Mouse (Mus musculus) heart, adult 11 months (tissue): ENCODE results near the gene Bcar1.

Experiments used
- DNase-seq: peaks from one replicate; pipeline ENCODE4 v3.0.0; 2022

The Bcar1 gene

DNA sequence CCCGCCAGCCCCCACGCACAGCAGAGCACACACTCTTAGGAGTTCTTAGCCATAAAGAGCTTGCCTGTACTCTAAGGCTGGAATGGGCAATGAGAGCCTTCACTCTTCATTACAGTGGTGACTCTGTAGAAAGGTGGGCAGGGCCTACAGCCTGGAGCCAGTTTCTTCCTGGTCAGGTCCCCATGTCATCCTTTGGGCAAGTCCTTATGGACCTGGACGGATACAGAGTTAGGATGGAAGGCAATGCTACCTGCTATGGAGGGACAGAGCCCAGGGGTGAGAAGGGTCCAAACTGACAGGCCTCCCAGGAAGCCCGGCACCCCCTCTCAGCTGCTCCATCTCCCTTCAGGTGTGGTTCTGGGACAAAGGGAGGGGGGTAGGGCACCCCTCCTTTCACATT lies 7.8 kb downstream of the Bcar1 start:
- DNase-seq, result peak; percentile 92

DNA sequence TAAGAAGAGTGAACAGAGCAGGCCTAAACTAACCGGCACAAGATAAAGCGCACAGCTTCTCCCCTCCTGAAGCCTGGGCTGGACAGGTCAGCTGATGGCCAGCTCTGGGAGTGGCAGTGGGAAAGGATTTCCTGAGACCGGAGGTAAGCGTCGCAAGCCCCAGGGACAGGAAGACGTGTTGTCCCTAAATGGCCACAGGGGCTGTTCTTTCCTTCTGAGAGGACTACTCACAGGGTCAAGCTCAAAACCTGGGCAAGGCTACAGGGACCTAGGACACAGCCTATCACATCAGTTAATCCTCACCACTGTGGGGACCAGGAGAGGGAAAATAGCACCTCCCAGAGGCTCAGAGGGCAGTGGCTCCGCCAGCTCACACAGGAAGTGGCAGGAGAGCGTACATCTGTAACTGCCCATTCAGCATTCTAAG lies 8.3 kb downstream of the Bcar1 start:
- DNase-seq, result peak; percentile 99

DNA sequence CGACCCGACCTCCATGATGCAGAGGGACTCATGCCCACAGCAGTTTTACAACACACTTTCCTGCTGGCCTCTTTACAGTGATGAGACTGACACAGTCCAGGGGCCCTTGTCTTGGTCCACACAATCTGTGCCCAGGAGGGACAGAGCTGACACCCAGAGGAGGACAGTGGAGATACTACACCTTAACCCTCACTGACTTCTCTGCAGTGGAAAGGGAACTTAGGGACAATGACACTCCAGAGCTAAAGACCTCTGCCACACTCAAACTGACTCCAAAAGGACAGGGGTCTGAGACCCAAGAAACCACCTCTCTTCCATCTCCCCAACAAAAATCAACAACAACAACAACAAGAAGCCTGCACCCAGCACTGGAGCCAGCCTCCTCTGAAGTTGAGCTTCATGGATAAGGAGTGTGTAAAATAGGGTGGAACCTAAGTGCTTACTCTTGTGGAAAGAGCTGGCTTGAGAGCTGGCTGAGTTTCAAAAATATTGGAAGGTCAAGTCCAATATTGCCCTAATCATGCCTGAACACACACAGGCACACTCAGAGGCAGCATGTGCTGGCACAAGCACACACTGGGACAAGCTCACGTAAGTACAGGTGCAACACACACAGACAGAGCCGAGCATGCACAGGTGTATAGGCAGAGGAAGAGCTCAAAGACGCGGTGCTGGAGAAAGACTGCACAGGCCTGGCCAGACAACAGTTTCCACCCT lies 9.2 kb downstream of the Bcar1 start:
- peak; percentile 93 for DNase-seq

DNA sequence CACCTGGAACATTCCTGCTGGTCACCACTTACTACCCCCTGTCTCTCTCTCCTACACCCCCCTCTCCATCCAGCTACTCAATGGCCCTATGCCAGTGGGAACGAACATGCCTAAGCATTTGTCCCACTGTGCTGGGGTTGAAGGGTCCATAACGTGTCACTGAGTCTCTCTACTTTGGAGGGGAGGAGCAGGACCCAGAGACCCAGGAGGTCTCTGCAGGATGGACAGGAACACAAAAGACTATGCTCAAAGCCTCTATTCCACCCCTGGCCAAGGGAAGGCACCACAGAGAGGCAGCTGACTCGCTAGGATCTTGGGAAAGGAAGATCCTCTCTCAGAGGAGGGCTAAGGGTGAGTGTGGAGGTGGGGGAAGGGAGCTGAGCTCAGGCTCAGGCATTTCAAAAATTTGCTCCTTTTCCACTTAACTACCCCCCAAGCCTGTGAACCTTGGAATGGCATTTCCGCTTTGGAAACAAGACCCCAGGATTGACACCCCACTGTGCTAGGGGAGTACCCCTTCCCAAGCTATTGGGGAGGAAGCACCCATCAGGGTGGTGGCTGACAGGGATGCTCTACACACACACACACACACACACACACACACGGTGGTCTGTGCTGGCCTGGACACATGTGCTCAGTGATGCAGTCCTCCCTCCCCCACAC lies 9.9 kb downstream of the Bcar1 start:
- DNase-seq, result peak; percentile 92

DNA sequence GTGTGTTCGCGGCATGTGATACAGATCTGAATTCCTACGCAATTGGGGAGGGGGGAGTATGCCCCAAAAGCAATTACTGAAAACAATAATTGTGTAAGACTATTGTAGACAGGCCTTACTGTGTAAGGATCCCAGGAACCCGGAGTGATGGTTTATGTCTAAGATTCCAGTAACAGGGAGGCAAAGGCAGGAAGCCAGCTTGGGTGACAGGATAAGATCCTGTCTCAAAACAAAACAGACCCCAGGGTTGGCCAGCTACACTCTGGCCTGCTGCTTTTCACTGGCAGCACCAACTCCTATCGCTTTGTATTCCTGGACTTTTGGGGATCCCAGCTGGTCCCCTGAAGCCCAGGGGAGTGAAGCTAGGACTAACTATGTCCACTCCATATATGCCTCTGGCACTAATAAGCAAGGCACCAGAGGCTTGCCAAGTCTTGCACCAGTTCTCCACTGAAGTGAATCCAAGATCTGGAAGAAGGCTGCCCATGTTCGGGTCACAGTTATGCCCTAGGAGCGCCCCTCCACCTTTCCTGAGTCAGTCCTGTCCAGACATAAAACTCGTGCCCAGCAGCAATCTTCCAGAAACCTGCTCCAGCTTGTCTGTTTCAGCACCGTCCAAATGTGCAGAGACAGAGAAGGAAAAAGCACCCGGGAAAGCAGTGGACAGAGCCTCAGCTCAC lies 11.1 kb downstream of the Bcar1 start:
- no peak for DNase-seq

DNA sequence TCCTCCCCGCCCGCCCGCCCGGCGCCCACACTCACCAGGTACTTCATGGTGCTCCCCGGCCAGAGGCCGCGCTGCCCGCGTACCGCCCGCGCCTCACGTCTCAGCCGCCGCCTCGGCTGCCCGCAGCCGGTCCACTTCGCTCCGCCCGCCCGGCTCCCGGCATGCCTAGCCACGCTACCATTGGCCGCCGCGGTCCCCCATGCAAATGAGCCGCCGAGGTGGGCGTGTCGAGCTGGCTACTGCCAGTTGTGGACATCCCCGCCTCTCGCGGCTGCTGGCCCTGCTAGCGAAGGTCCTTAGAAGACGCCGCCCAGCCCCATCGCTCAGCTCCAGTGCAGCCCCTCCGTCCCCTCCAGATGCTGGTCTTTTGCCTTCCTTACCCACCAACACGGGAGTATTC lies 11.6 kb downstream of the Bcar1 start:
- DNase-seq, result peak; percentile 100

DNA sequence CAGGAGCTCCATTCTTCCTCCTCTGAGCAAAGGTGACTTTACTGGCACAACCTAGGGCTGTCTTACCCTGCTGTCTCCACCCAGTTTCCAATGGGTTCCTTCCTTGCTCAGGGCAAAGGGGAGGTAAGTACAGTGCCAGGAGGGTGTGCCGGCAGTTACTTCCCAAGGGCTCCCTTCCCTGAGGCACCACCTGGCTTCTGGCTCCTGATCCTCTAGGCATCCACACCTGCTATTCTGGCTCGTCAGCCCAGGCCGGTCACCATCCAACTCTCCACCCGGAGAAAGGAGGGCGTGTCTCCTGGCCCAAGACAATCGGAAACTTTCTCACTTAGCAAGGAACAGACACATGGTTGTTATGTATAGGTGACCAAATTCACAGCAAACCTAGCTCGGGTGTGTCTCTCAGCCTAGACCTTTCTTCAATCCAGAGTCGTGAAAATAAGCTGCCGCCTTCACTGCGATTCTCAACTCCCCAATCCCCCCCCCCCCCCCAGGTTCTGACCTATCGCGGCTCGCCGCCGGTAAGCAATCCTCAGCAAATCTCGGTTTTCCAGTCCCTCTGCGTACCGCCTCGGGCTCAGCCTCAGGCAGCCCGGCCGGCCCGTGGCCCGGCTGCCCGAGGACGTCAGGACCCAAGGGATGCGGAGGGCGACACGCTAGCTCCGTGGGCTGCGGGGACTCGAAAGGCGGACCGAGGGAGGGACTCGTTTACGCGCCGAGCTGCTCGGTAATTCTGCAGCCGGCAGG lies 12.2 kb downstream of the Bcar1 start:
- peak; percentile 97 for DNase-seq

DNA sequence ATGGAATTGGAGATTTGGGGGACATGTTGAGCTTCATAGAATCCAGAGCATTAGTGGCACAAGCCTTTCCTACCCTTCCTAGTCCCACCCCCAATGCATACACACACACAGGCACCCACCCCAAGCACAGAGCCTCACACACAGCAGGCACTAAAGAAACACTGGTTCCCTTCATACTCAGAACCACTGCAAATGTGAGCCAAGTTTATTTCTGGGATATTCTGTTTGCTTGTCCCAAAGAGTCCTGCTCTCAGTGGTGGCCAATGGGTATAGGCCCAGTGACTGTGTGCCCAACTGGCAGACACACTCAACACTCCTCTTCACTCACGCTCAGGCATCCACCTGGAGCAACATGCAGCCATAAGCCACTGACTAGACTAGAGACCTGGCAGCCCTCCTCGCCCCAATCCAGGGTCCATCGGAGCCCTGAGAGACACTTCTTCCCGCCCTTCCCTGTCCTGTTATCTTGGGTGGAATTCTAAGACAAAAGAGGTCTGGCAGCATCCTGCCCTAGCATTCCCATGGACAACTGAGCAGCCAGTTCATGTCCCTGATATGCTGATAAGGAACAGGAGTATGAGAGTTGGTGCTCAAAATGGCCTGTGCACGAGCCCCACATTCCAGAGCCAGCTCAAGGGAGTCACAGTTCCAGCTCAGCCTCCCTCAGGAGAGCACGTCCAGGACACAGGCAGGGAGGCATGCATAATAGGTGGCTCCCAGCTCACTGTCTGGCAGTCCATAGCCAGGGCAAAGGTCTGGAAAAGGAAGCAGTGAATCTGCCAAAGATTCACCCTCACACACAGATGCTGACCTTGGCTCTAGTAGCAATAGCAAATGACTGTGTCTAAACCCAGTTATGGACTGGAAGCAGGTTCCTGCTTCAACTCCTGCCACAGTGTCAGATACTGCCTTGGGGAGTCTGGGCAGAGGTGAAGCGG lies 14.1 kb downstream of the Bcar1 start:
- DNase-seq, result peak; percentile 97

DNA sequence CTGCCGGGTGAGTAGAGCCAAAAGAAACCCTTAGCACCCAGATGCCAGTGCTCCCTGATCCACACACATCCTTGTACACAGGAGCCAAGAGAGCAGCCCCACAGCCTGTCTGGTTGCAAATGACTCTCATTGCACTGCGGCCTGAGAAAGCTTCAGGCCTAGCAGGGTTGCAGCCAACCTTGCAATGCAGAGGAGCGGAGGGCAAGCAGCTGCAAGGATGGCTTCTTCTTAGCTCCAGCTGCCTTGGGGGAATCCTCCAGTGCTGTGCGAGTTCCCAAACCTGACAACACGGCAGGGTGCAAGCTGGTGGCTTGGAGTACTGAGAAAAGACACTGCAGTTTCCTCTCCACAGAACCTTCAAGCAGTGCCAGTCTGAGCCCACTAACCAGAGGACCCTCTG lies 15.1 kb downstream of the Bcar1 start:
- peak; percentile 88 for DNase-seq

DNA sequence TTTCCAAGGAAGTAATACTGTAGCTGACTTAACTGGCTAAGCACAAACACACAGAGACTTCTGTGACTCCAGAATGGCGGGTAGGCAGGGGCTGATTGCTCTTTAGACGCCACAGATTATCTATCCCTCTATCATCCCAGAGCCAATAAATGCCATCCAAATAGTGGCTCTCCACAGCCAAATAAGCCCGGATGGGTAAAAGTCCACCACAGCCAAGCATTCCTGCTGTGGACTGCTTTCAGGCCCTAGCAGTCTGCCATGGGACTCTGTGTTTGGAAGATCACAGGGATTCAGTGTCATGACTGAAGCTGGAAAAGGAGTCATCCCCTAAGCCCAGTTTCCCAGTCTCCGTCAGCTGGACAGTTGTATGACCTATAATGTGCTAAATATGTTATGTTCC lies 16.1 kb downstream of the Bcar1 start:
- peak; percentile 83 for DNase-seq

DNA sequence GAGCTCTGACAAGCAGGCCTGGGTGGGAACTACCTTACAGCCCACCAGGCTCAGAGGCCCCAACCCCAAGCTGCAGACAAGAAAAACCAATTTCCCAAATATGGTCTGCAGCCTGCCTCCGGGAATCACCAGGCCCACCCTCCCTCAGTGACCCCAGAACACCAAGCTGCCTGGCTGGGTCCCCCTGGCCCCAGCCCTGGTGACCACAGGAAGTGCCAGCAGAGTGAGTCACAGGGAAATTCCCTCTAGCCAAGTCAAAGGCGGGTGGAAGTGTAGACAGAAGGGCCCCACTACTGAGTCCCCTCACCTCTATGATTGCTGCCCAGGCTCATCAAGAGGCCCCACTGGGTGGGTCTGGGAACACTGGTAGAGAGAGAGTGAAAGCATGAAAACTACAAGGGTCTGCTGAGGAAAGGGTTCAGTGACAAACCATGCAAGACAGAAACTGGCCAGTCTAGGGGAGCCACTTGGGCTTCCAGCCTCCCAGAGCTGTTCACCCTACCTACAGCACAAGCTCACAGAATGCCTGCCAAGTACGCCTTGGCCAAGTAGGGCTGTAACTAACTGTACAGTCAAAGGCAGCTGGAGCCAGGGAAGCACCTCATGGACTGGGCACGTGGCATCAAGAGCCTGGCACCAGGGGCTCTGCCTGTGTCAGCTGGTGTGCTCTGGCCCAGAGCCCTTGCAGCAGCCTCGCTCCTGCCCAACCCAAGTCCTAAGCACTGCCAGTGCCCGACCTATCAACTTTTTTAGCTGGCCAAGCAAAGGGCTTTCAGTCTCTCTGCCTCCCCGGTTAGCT lies 17.3 kb downstream of the Bcar1 start:
- DNase-seq, result peak; percentile 99

DNA sequence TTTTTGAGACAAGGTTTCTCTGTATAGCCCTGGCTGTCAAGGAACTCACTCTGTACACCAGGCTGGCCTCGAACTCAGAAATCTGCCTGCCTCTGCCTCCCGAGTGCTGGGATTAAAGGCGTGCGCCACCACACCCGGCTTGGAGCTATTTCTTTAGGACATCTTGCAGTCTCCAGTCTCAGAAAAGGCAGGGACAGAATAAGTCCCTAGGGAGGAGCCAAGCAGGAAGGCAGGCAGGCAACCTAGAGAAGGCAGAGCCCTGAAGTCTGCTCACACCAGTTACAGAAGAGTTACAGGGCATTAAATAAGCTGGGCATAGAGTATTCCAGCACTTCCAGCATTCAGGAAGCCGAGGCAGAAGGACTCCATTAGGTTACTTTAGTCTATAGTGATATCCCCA lies 18.3 kb downstream of the Bcar1 start:
- peak; percentile 92 for DNase-seq

DNA sequence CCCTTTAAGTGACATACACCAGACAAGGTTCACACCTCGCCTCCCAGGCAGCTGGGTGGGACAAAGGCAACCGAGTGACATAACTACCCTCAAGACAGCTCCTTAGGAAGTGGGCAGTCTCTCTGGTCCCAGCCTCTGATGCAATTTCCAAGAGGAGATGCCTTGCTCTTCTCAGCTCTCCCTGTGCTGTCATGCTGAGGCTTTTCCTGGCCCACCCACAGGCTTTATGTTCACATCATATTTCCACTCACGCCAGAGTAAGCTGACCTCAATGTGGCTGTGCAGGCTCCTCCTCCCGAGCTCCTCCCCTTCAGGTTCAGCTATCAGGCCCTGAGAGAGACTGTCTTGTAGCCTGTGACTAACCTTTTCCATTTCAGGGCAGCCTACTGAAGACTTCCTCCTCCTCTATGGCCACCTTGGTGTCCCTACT lies 23.5 kb downstream of the Bcar1 start:
- peak; percentile 85 for DNase-seq

DNA sequence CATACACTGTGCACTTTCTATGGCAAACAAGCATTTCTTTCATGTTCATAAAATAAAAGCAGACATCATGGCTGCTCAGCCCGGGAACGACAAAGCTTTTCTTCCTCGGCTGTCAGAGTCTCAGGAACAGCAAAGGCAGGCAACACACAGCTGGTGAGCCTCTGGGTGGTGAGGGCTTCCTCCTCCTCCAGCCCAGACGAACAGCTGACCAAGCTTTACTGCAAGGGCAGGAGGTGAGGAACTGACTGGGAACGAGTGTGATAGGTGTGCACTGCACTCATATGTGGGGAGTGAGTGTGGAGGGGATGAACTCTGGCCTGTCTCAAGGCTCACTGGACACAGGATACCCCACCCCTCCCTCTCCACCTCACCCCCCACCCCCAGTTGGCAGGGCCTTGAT lies 24.7 kb downstream of the Bcar1 start:
- DNase-seq, result no peak

DNA sequence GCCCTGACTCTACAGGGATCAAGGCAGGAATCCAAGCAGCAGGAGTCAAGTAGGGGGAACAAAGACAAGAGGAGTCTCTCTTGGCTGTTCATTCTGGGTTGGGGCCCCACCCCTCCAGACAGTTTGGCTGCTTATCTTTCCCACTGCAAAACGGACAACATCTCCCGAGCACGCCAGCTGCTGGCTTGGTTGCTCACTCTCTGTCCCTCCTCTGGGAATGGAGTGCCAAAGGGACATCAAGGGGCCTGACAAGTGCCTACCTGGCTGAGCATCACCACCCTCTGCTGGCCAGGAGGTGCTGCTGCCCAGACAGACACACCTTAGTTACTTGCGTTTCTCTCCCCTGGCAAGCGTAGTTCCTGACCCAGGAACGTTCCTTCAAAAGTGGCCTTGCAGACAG lies 25.7 kb downstream of the Bcar1 start:
- peak; percentile 96 for DNase-seq

DNA sequence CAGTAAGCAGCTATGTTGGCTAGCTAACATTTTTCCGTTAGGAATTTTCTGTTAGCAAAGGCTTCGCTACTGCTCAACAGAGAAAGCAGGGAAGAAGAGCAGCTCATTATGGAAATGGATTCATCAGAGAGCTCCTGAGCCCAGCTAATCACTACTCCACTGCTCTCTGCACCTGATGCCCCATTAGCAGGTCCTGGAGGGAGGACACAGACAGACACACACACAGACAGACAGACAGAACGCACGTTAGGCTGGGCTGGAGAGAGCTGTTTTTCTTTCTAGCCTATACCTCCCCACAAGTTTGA lies 26.2 kb downstream of the Bcar1 start:
- no peak for DNase-seq

DNA sequence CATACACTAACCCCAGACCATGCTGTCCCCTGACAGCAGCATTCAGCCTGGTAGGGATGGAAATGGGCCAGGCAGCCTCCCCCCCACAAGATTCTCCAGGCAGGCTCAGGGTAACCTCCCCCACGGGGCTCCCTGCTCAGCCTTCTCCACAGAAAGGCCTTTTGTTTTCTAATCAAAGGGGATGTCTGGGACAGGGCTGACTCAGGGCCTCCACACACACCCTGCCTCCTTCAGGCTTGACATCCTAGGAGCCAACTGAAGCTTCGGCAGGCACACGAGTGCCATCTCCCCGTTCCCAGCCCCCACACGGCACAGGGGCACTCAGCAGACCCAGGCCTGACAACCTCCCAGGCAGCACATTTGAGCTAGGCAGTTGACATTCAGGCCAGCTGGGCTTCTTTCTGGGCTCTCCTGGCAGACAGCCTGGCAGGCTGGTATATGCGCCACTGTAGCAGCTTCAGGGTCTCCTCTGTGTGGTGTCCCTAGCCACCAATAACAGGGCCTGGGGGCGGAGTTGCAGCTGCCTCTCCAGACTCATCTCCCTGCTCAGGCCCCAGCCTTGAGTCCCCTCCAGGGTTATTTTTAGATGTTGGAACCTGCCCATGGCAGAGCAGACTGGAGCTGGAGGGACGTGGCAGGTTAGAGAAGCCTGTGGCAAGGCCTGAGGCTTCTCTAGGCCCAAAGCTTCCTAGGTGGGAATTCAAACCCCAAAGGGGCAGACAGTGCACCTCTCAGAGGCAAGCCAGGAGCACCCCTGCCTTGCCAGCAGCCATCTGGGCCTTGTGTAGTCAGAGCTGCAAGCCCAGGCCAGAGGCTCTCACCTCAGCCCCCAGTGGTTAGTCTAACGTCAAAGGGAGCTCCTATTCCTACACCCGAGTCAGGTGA lies 26.8 kb downstream of the Bcar1 start:
- peak; percentile 98 for DNase-seq

DNA sequence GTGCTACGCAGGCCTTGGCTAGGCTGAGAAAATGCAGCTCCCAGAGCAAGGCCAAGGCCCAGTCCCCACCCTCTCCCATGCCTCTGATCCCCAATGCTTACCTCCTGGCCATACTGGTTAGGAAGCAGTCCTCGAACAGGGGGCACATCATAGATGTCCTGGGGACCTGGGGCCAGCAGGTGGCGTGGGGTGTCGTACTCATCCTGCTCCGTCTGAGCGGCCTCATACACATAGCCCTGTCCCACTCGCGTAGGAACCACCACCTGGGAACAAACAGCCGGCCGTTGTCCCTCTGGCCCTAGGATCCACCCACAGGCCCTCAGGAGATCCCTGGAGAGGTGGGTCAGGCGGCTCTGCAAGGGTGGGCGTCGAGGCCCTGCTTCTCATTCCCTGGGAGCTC lies 28.1 kb downstream of the Bcar1 start:
- peak; percentile 90 for DNase-seq

DNA sequence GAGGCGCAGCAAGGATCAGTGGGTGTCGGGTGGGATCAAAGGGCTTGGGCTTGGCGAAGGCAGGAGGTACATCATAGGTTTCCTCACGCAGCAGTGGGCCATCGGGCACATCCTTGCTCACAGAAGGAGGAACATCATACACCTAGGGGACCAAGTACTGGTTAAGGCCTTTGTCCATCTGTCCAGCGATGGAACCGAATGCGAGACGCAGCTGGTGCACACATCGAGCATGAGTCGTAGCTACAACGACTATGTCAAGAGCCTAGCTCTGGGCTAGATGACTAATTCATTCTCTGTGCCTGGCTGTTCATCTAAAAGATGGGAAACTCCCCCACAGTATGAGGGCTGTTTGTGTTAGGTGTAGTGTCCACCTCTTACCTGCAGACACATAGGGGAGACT lies 29.3 kb downstream of the Bcar1 start:
- DNase-seq, result no peak

DNA sequence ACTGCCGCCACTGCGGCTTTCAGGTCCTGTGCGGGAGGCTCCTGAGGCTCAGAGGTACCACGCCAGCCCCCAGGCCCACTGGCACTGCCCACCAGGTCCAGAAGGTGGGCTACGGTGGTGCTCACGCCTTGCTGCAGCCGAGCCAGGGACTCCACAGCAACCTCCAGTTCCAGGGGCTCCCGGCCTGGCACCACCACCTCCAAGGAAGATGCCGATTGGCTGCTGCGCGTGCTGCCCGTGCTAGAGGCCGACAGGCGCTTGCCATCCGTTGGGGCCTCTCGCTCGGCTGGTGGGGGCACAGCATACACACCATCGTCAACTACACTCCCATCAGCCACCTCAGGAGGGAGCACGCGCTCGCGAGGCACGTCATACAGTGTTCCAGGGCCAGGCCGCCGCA lies 29.8 kb downstream of the Bcar1 start:
- peak; percentile 91 for DNase-seq

DNA sequence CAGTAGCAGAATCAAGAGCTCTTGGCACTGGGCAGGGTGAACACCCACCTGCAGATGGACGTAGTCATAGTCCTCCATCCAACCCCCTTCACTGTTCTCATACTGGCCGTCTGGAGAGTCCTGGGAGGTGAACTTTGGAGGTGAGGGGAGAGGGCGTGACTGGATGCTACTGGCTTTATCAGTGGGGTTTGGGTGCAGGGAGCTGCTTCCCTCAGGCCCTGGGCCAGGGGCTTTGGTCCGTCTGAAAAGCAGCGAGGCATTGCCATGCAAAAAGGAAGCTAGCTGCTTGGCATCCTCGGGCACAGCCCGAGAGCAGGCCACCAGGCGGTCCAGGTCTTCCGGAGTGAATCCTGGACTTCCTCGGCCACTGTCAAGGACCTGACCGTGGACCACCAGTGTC lies 30.3 kb downstream of the Bcar1 start:
- peak; percentile 90 for DNase-seq
